8 mouse cellular contexts compared by ENCODE assay signal in the genomic region with DNA sequence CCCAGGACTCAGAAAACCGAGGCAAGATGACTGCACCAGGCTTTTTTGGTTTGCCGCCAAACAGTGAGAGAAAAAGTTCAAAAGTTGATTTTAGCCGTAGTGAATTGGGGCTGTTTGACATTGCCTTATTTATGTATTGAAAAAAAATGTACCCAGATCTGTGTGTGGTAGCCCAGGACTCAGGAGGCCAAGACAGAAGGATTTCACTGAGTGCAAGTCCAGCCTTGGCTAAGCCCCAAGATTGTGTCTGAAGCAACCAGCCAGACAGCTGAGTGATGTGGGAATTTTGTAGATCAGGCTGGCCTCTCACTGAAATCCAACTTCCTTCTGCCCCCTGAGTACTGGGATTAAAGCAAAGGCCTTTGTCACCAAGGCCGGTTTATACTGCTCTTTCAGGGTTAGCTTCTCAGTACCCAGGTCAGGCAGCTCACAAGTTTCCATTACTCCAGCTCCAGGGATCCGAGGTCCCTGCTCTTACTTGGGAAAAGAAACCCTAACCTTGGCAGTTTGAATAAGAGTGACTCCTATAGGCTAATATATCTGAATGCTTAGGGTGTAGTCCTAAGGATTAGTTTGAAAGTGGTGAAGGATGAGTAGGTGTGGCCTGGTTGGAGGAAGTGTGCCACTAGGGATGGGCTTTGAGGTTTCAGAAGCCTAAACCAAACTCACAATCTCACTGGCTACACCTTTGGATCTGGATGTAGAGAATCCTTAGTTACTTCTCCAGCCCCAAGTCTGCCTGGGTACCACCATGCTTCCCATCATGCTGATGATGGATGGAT. TPM values are rescaled to one million over a fixed set of nuclear protein-coding genes. Genes with fewer than 3 reads are reported as not detected.
DNase-seq lines count a peak whose midpoint lies in the region; ATAC-seq and TF ChIP-seq lines count a peak whose summit lies in the region.

No protein-coding gene starts in this region.

- peaks cover 12% of the 10 kb centered on the region for H3K4me1 ChIP-seq in forebrain, postnatal 0 days (ENCODE audit: insufficient read depth)
- H3K4me1 ChIP-seq in limb, embryonic 14.5 days (ENCODE audit: control insufficient read depth, insufficient read depth, low read length) = peaks cover 11% of the 10 kb centered on the region
- peaks cover 11% of the 10 kb centered on the region for H3K4me1 ChIP-seq in stomach, embryonic 14.5 days (ENCODE audit: control insufficient read depth, insufficient read depth, low read length)

- no peak for TF ChIP-seq POLR2A in limb, embryonic 14.5 days (IDR thresholded peaks at IDR 0.05; ENCODE audit: borderline replicate concordance, extremely low read depth, insufficient read depth, insufficient read length)

- H3K4me2 ChIP-seq in forebrain, postnatal 0 days (ENCODE audit: low read depth) = peak overlapping the region; percentile 71
- H3K4me2 ChIP-seq in limb, embryonic 14.5 days (replicated peaks; ENCODE audit: low read depth, low read length, severe bottlenecking) = peak overlapping the region; percentile 77
- H3K4me2 ChIP-seq in stomach, embryonic 14.5 days (replicated peaks; ENCODE audit: low read depth, low read length) = peak overlapping the region; percentile 84

- peaks cover 22% of the 10 kb centered on the region for H3K36me3 ChIP-seq in forebrain, postnatal 0 days (ENCODE audit: insufficient read depth)
- H3K36me3 ChIP-seq in limb, embryonic 14.5 days (ENCODE audit: control insufficient read depth, insufficient read depth, low read length) = peaks cover 30% of the 10 kb centered on the region
- peaks cover 19% of the 10 kb centered on the region for H3K36me3 ChIP-seq in stomach, embryonic 14.5 days (ENCODE audit: control insufficient read depth, insufficient read depth, low read length)

- 24% methylated on average over 5 of the region's 5 CpGs for WGBS in forebrain, postnatal 0 days
- WGBS in limb, embryonic 14.5 days = 45% methylated on average over 5 of the region's 5 CpGs
- WGBS in stomach, embryonic 14.5 days = 22% methylated on average over 5 of the region's 5 CpGs

- H3K4me3 ChIP-seq in forebrain, postnatal 0 days (ENCODE audit: low read depth, low read length) = peak overlapping the region; percentile 66
- H3K4me3 ChIP-seq in limb, embryonic 14.5 days (replicated peaks; ENCODE audit: low read length) = peak overlapping the region; percentile 76
- peak overlapping the region; percentile 69 for H3K4me3 ChIP-seq in stomach, embryonic 14.5 days (ENCODE audit: low read depth, low read length)

- H3K27me3 ChIP-seq in forebrain, postnatal 0 days (ENCODE audit: insufficient read depth, low read length) = no peaks in the 10 kb centered on the region
- H3K27me3 ChIP-seq in limb, embryonic 14.5 days (ENCODE audit: control insufficient read depth, insufficient read depth, low read length) = no peaks in the 10 kb centered on the region
- H3K27me3 ChIP-seq in stomach, embryonic 14.5 days (ENCODE audit: control insufficient read depth, insufficient read depth, low read length) = no peaks in the 10 kb centered on the region

- H3K27ac ChIP-seq in forebrain, postnatal 0 days (ENCODE audit: low read depth, low read length) = 0 out of 2 replicates have a peak overlapping the region, but pooled peaks have one; percentile 88
- H3K27ac ChIP-seq in limb, embryonic 14.5 days (replicated peaks; ENCODE audit: low read depth, low read length) = no peak overlapping the region
- H3K27ac ChIP-seq in stomach, embryonic 14.5 days (ENCODE audit: low read length) = peak overlapping the region; percentile 84; the same call in 1 of the 2 replicates

- no peak for ATAC-seq in forebrain, postnatal 0 days
- no peak for ATAC-seq in limb, embryonic 14.5 days (ENCODE audit: low FRiP score, low read depth)
- ATAC-seq in stomach, embryonic 14.5 days (ENCODE audit: insufficient number of reproducible peaks, insufficient read depth, low FRiP score, low read depth) = no peak

- peak overlapping the region; percentile 87 for H3K9ac ChIP-seq in forebrain, postnatal 0 days
- peak overlapping the region; percentile 84 for H3K9ac ChIP-seq in limb, embryonic 14.5 days (ENCODE audit: low read depth, low read length, severe bottlenecking)
- peak overlapping the region; percentile 77; the same call in 1 of the 2 replicates for H3K9ac ChIP-seq in stomach, embryonic 14.5 days (replicated peaks; ENCODE audit: low read depth, low read length)

- peak; percentile 19 for DNase-seq in kidney, adult 18-20 months
- DNase-seq in kidney, adult 11 months = no peak
- peak; percentile 85 for DNase-seq in adipocyte (ENCODE audit: low spot score)
- DNase-seq in forebrain, postnatal 0 days = peak; percentile 19
- DNase-seq in limb, embryonic 14.5 days (ENCODE audit: low spot score) = no peak
- DNase-seq in gastrocnemius, postnatal 10 days = no peak
- DNase-seq in urinary bladder, adult 2 months (ENCODE audit: low spot score) = no peak

- H3K9me3 ChIP-seq in forebrain, postnatal 0 days (ENCODE audit: low read length) = no peaks in the 10 kb centered on the region
- no peaks in the 10 kb centered on the region for H3K9me3 ChIP-seq in limb, embryonic 14.5 days (ENCODE audit: control insufficient read depth, low read length)
- no peaks in the 10 kb centered on the region for H3K9me3 ChIP-seq in stomach, embryonic 14.5 days (ENCODE audit: control insufficient read depth, low read depth, low read length)

- TF ChIP-seq CTCF in forebrain, postnatal 0 days (IDR thresholded peaks at IDR 0.05; ENCODE audit: low read depth) = no peak

RNA-seq across cellular contexts. Expression of gene Vhl, which starts 1.4 kb away (rescaled TPM):
- 92.7 and 94.1 TPM in 2 replicates for total RNA-seq in forebrain, postnatal 0 days (2014; rRNA removed)
- polyA plus RNA-seq in forebrain, postnatal 0 days (2015; fragmentation: Nextera tagmentation; extraction: Ambion mirVana) = 71.6 and 76.5 TPM in 2 replicates
- polyA plus RNA-seq in limb, embryonic 14.5 days (2012; rRNA removed) = 36.2 and 37.2 TPM in 2 replicates
- 55.3 and 60.4 TPM in 2 replicates for polyA plus RNA-seq in limb, embryonic 14.5 days (2014; fragmentation: Nextera tagmentation; extraction: Ambion mirVana)
- polyA plus RNA-seq in stomach, embryonic 14.5 days (2014; fragmentation: Nextera tagmentation; extraction: Ambion mirVana) = 43.5 and 50.5 TPM in 2 replicates
- 10 to 100 TPM; 10.1 to 13.4 TPM for total RNA-seq in gastrocnemius, postnatal 10 days (2021)
- polyA plus RNA-seq in urinary bladder, adult 2 months (2012; rRNA removed) = 14.9 and 22.5 TPM in 2 replicates

RNA-seq across cellular contexts. Expression of gene Irak2, which starts 13.1 kb away (rescaled TPM):
- 4.5 and 5.9 TPM in 2 replicates for total RNA-seq in forebrain, postnatal 0 days (2014; rRNA removed)
- polyA plus RNA-seq in forebrain, postnatal 0 days (2015; fragmentation: Nextera tagmentation; extraction: Ambion mirVana) = 1.8 and 3.5 TPM in 2 replicates
- polyA plus RNA-seq in limb, embryonic 14.5 days (2012; rRNA removed) = 9.0 and 9.1 TPM in 2 replicates
- polyA plus RNA-seq in limb, embryonic 14.5 days (2014; fragmentation: Nextera tagmentation; extraction: Ambion mirVana) = 2.3 and 3.3 TPM in 2 replicates
- 6.3 and 7.4 TPM in 2 replicates for polyA plus RNA-seq in stomach, embryonic 14.5 days (2014; fragmentation: Nextera tagmentation; extraction: Ambion mirVana)
- total RNA-seq in gastrocnemius, postnatal 10 days (2021) = 1 to 10 TPM; 6.3 to 7.2 TPM
- 69.3 and 91.4 TPM in 2 replicates for polyA plus RNA-seq in urinary bladder, adult 2 months (2012; rRNA removed)

RNA-seq across cellular contexts. Expression of gene Brk1, which starts 20.6 kb away (rescaled TPM):
- total RNA-seq in forebrain, postnatal 0 days (2014; rRNA removed) = 217 and 235 TPM in 2 replicates
- 306 and 340 TPM in 2 replicates for polyA plus RNA-seq in forebrain, postnatal 0 days (2015; fragmentation: Nextera tagmentation; extraction: Ambion mirVana)
- 211 and 223 TPM in 2 replicates for polyA plus RNA-seq in limb, embryonic 14.5 days (2012; rRNA removed)
- polyA plus RNA-seq in limb, embryonic 14.5 days (2014; fragmentation: Nextera tagmentation; extraction: Ambion mirVana) = 251 and 259 TPM in 2 replicates
- 244 and 245 TPM in 2 replicates for polyA plus RNA-seq in stomach, embryonic 14.5 days (2014; fragmentation: Nextera tagmentation; extraction: Ambion mirVana)
- total RNA-seq in gastrocnemius, postnatal 10 days (2021) = 10 to 100 TPM; 64.2 to 66.3 TPM
- polyA plus RNA-seq in urinary bladder, adult 2 months (2012; rRNA removed) = 176 and 195 TPM in 2 replicates

RNA-seq across cellular contexts. Expression of gene Fancd2os, which starts 24.7 kb away (rescaled TPM):
- total RNA-seq in forebrain, postnatal 0 days (2014; rRNA removed) = not detected in 2 replicates
- polyA plus RNA-seq in forebrain, postnatal 0 days (2015; fragmentation: Nextera tagmentation; extraction: Ambion mirVana) = not detected in 2 replicates
- 0.05 TPM in 1 of 2 replicates, not detected in the other for polyA plus RNA-seq in limb, embryonic 14.5 days (2012; rRNA removed)
- 0.19 and 0.40 TPM in 2 replicates for polyA plus RNA-seq in limb, embryonic 14.5 days (2014; fragmentation: Nextera tagmentation; extraction: Ambion mirVana)
- polyA plus RNA-seq in stomach, embryonic 14.5 days (2014; fragmentation: Nextera tagmentation; extraction: Ambion mirVana) = 0.28 and 0.82 TPM in 2 replicates
- not detected for total RNA-seq in gastrocnemius, postnatal 10 days (2021)
- not detected in 2 replicates for polyA plus RNA-seq in urinary bladder, adult 2 months (2012; rRNA removed)

Comparison
In these comparisons a context has a peak if more than half of its experiments do, and no peak if none do; other contexts are left out.
1. DNase-seq: peak in kidney, adult 18-20 months (single experiment), adipocyte (single experiment) and forebrain, postnatal 0 days (single experiment); none in kidney, adult 11 months (single experiment), limb, embryonic 14.5 days (single experiment), gastrocnemius, postnatal 10 days (single experiment) and urinary bladder, adult 2 months (single experiment).
2. Peak in every context shown above with its lines, with median percentiles within 50 percentile points of each other: H3K4me2 ChIP-seq, H3K4me3 ChIP-seq and H3K9ac ChIP-seq.